Mouse (Mus musculus): ENCODE measurements at regions not wholly inside any gene's neighbourhood (a gene's known extent, or its start where the extent isn't known, plus 50 kb on each side); places are given as distances from the start of the nearest gene placed in this dataset.
"Not testable (repeated sequence)": the region's sequence is repeated elsewhere in the genome, so short reads cannot be mapped to it uniquely, and the experiment has no call there.

GRCm38 (mm10) chr14:102216581-102217368, 487.0 kb downstream of the Lmo7 start:
- no peak for ATAC-seq (replicated peaks; ENCODE audit: low read depth, poor library complexity, severe bottlenecking)

DNA sequence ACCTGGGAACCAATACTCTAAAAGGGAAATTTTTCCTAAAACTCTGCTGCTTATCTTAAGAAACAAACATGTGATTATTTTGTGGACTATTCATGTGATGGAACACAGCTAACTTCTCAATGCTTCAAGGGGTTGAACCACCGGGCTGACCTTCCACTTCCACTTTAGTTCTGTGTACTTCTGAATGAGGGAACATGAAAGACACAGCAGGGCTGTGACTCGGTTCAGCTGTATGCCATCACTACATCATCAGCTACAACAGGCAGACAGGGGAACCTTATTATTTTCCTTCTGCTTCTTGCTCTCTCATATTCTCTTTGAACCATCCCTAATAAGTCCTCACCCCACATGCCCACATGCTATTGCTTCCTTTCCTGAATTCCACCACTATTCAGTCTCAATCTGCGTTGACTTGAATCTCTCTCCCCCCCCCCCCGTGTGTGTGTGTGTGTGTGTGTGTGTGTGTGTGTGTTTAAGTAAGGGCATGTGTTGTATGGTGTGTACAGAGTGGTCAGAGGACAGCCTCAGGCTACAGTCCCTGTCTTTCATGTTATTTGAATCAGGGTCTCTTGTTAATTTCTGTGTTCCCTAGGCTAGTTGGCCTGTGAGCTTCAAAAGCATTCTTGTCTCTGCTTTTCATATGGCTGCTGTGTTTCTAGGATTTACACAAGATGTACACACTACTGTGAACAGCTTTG, 485.7 kb downstream of the Lmo7 start:
- ATAC-seq (replicated peaks; ENCODE audit: low read depth, poor library complexity, severe bottlenecking) = no peak

DNA sequence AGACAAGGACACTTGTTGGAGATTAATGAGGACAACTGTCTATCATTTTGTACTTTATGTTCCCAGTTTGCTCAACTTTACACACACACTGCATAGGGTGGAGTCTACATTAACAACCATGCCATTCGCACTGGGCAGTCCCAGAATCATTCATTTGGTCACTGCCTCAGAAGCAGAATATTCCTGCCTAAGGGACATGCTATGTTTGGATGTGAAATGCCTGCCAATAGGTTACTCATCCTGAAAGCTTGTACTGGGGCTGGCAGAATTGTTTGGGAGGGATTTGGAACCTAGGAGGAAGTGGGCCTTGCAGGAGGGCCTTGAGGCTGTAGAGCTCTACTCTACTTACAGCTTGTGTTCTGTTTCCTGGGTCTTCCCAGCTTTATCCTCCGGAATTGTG, 482.3 kb downstream of the Lmo7 start:
- no peak for ATAC-seq (replicated peaks; ENCODE audit: low read depth, poor library complexity, severe bottlenecking)

DNA sequence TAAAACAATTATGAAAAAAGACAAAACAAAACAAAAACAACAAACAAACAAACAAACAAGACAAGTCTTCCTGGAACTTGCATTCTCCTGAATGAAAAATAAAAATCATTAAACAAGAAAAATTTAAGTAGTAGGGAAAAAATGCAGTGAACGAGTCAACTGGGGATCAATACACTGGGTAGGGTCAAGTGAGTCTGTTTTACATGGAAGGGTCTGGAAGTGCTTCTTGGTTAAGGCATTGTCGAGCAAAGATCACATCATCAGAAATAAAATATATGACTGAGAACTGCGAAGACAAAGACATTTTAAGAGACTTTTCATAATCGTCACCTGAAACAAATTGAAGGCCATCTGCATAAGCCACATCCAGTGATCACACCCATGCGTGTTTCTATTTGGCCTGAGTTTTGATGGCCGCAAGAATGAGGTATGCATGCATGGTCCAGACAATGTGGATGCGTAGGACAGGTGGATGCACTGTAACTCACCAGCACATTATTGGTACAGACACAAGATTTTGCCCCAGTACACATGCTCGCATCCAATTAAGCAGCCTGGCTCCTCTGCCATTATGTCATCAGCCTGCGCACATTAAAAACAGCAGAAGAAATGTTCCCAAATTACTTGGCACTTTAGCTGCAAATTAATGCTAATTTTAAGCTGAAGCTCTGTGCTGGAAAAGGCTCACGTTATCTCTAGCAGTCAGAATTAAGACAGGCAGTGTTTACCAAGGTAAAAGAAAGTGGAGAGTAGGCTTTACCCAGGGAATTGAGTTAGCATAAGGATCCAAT, 475.3 kb downstream of the Lmo7 start:
- no peak for ATAC-seq (replicated peaks; ENCODE audit: low read depth, poor library complexity, severe bottlenecking)

DNA sequence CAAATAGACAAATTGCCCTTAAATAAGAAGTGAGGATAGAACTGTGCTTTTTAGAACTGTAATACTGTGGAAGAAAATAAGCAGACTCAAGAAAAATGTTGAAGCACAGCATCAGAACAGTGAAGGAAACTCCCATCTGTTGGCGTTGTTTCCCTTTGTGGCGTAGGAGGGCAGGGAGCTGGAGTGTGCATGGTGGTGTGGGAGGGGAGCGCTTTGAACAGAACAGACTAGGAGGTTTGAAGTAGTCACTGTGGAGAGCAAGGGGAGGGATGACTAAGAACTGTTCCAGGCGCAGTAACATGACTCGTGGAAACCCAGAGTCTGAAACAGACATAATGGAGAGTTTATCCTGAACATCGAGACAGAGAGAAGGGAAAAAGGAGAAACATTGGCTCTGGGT, 469.7 kb downstream of the Lmo7 start:
- no peak for ATAC-seq (replicated peaks; ENCODE audit: low read depth, poor library complexity, severe bottlenecking)

GRCm38 (mm10) chr14:102190786-102191185, 461.0 kb downstream of the Lmo7 start:
- ATAC-seq (replicated peaks; ENCODE audit: low read depth, poor library complexity, severe bottlenecking) = no peak

DNA sequence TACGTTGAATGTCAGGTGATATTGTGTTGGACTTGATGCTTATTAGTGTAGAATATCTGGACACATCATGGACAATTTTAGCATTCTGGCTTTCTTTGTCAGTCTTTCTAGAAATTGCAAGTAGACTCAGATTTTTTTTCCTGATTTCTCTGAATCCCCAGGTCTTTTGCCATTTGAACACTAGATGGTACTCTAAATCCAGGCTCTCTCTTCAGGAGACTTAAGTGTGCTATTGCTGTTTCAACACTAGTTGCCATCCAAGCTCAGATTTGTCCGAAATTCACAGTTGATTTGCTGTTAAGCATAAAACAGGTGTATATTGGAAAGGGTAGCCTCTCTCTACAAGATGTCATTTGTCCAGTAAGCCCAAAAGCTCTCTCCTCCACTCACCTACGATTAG, 451.5 kb downstream of the Lmo7 start:
- ATAC-seq (replicated peaks; ENCODE audit: low read depth, poor library complexity, severe bottlenecking) = no peak

- ATAC-seq (replicated peaks; ENCODE audit: low read depth, poor library complexity, severe bottlenecking) = no peak
Observed at GRCm38 (mm10) chr14:102171775-102172174, 442.0 kb downstream of the Lmo7 start.

DNA sequence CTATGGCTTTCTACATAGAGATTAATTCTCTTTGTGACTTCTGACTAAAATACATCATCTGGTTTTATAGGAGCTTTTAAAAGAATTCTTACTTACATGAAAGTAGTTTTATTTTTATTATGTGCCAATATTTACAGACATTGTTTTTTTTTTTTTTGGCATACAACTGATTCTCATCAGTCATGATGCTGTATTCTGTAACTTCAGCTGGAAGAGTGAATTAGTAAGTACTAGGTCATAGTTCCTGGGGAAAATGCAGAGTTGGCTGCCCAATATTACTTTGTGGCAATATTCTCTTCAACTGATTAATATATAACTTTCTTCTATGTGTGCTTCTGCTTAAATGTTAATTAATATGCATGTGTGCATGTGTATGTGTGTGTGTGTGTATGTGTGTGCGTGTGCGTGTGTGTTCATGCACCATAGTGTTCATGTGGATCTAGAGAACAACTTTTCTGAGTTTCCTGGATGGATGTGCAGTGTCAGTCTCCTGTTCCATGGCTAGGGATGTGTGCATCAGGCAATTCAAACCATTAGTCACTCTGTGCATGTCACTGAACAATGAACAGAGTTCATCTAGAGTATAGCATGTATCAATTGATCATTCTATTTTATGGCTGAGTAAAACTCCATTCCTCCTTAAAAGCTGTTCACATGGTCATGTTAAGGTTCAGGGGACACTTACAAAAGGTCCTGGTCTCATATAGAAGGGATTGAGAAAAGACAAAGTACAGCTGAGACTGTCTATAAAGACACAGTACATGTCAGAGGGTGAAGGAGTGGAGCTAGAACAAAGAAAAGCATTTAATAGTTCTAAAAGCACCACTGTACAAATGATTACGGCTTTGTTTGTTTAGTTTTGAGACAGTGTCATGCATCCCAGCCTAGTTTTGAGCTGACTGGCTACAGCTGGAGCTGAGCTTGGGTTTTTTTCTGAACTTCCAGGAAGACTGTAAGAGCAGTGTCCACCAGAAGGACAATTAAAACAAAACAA, 431.8 kb downstream of the Lmo7 start:
- no peak for ATAC-seq (replicated peaks; ENCODE audit: low read depth, poor library complexity, severe bottlenecking)

DNA sequence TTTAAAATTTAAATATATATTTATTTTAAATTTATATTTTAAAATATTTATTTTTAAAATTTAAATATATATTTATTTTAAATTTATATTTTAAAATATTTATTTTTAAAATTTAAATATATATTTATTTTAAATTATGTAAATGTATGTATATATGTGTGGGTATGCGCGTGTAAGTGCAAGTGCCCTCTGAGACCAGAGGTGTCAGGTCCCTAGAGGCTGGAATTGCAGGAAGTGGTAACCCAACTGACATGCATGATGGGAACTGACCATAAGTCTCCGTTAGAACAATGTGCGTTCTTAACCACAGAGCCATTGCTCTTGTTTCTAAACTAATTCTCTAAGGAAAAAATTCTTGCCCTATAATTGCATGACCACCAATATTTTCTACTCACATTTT, 420.7 kb downstream of the Lmo7 start:
- ATAC-seq (replicated peaks; ENCODE audit: low read depth, poor library complexity, severe bottlenecking) = not testable (repeated sequence)

DNA sequence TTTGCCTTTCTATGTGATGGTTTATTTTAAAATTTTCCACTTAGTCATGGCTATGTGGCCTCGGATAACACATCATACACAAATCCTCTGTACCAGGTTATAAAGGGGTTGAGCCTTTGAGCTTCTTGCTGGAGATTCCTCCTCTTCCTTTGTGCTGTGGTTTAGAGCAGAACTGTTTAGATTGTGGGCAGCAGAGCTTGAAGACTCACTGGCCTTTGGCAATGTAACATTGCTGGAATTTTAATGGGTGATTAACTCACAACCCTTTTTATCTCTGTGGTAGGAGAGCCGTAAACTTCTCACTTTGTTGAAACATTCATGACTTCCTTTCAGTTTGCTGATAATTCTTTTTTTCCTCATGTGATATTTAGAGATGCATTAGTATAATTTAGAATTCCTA, 413.0 kb downstream of the Lmo7 start:
- no peak for ATAC-seq (replicated peaks; ENCODE audit: low read depth, poor library complexity, severe bottlenecking)

DNA sequence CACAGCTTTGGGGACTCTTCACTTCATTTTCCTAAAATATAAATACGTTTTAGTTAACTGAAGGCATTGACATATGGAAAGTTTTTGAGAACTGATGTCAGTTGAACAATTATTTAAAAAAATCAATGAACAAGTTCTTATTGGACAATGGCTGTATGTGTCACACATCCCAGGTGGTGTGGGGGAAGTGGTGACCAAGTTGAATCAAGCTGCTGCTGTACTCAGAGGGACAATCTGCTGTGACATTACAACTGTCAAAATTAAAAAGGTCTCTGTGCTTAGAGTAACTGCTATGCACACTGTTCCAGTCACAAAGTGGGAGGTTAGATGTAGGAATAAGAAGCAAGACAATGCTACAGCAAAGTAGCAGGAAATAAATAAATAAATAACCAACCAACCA, 409.2 kb downstream of the Lmo7 start:
- ATAC-seq (replicated peaks; ENCODE audit: low read depth, poor library complexity, severe bottlenecking) = no peak

DNA sequence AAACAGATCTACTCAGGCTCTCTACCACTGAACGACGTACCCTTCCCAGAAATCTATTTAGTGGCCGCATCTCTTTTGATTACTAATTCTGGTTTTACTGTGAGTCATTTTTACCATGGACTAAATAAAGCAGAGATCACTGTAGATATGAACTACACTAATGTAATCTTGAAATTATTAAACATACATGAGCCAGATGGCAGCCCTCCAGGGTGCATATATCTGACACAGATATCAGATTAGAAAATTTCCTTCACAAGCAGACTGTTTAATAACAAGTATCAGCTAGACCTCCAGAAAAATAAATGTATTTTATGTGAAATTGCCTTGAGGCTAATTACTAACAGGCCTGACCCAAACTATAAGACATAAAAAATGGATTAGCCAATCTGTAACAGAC, 388.4 kb downstream of the Lmo7 start:
- ATAC-seq (replicated peaks; ENCODE audit: low read depth, poor library complexity, severe bottlenecking) = no peak

- ATAC-seq (replicated peaks; ENCODE audit: low read depth, poor library complexity, severe bottlenecking) = no peak
Observed at GRCm38 (mm10) chr14:102106165-102106564, 376.4 kb downstream of the Lmo7 start.

DNA sequence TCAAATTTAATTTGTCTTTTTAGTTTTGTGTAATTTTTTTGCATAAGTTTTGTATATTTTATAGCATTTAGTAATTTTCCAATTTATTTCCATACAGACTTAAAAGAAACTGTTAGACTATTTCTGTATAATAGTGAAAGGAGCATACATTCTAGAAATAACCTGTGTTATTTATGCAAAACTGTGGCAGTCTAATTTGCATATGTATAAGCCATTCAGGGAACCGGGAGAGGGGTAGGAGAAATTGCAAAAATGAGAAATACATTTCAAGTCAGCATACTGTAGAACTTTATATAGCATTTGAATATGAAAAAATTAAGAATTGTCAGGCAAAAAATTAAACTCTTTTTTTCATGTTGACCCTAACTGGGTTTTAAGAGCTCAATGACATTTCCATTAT, 364.3 kb downstream of the Lmo7 start:
- ATAC-seq (replicated peaks; ENCODE audit: low read depth, poor library complexity, severe bottlenecking) = no peak

GRCm38 (mm10) chr14:102092557-102092956, 362.8 kb downstream of the Lmo7 start:
- no peak for ATAC-seq (replicated peaks; ENCODE audit: low read depth, poor library complexity, severe bottlenecking)

DNA sequence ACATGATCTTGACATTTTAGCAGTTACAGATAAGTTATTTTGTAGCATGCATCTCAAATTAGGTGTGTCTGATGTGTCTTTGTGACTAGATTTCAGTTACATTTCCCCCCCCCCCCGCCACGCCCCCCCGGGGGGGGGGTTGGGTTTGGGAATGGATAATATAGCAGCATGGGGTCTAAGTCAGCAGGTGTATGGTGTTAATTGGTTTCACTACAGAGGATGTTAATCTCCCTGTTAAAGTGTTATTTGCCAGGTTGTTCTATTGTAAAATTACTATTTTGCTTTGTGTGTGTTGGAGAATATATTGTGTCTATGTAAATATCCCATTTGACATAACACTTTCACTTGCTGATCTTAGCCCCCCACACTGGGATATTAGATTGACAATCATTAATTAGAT, 319.2 kb downstream of the Lmo7 start:
- no peak for ATAC-seq (replicated peaks; ENCODE audit: low read depth, poor library complexity, severe bottlenecking)

GRCm38 (mm10) chr14:102048485-102048884, 318.7 kb downstream of the Lmo7 start:
- ATAC-seq (replicated peaks; ENCODE audit: low read depth, poor library complexity, severe bottlenecking) = no peak

GRCm38 (mm10) chr14:102038145-102038544, 308.4 kb downstream of the Lmo7 start:
- ATAC-seq (replicated peaks; ENCODE audit: low read depth, poor library complexity, severe bottlenecking) = no peak

DNA sequence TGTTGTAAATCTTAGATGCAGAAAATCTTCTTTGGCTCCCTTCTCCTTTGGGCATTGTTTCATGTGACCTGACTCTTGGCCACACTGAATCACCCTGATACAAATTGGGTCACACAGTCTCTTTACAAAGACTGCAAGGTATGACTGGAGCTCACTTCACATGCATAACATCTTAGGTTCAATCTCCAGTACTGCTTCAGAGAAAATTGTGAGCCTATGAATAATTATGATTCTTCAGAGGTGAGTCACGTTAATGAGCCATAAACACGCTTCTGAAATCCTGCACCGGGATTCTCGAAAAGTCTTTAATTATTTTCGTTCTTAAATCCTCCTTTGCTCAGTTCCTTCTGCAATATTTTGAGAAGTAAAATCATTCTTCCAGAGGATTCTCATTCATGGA, 307.7 kb downstream of the Lmo7 start:
- ATAC-seq (replicated peaks; ENCODE audit: low read depth, poor library complexity, severe bottlenecking) = no peak

All from common myeloid progenitor, adult 5-6 weeks (primary cell).